Mouse (Mus musculus) megakaryocyte progenitor cell, adult 5-6 weeks (primary cell): ENCODE data around the gene Gm49661. TPM values are rescaled to one million over a fixed set of nuclear protein-coding genes. Genes with fewer than 3 reads are reported as not detected.

Experiments used
- ATAC-seq: replicated peaks from 2 replicates; pipeline ENCODE4 v1.8.0; 2016; ENCODE audit warnings: mild to moderate bottlenecking, moderate TSS enrichment, inconsistent platforms; ENCODE audit not compliant: poor library complexity
- total RNA-seq, 2 experiments: library from RNA; stranded (forward) in 1 of 2; stranded (reverse) in 1 of 2; fragments of 157-497, 149-512 nt in 1 of 2; fragments of 200-1000 nt in 1 of 2; gene quantifications; 2 replicates each; pipeline versions ENCODE4 v1.2.3 to v1.2.4; 2015 to 2017

Gm49661 gene
- total RNA-seq, 2 experiments from 2014 or later: not detected

GRCm38 (mm10) chr8:84984294-84985048, 15.2 kb upstream of the Gm49661 start:
- ATAC-seq: no peak

- ATAC-seq: no peak
These were observed 13.3 kb upstream of the Gm49661 start for GRCm38 (mm10) chr8:84982499-84983011.

DNA sequence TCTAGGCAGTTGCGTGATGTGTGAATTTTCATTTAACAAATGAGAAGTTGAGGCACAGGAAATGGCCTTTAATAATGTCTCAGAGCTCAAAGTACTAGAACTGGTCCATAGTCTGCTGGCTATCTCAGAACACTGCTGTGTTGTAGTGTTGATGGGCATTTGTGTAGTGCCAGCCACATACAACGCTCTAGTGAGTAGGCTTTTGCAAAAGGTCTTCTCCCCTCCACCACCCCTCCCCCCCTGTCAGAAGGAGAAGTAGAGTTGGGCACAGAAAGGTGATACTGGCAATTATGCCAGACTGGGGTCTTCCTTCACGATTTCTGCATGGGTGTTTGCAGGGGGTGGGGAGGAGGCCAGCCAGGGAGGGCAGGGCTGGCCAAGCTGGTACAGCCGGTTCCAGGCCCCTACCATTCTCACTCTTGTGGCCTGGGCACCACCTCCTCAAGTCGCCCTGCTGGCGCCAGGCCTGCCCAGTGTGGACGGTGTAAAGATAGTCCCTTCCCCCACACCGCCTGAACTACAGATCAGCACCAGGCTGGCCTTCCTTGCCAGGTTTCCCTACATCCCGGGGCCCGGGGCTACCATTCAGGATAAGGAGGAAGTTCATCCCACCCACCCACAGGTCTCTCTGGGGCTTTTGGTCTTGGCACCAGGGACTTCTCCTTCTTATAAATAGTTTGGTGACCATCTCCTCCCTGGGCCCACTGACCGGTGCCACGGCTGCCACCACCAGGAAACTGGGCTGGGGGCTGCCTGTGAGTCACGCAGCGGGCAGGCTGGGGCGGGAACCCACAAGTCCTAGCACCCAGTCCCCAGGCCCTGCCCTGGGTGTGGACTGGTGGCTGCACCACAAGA, 12.6 kb upstream of the Gm49661 start:
- no peak for ATAC-seq

DNA sequence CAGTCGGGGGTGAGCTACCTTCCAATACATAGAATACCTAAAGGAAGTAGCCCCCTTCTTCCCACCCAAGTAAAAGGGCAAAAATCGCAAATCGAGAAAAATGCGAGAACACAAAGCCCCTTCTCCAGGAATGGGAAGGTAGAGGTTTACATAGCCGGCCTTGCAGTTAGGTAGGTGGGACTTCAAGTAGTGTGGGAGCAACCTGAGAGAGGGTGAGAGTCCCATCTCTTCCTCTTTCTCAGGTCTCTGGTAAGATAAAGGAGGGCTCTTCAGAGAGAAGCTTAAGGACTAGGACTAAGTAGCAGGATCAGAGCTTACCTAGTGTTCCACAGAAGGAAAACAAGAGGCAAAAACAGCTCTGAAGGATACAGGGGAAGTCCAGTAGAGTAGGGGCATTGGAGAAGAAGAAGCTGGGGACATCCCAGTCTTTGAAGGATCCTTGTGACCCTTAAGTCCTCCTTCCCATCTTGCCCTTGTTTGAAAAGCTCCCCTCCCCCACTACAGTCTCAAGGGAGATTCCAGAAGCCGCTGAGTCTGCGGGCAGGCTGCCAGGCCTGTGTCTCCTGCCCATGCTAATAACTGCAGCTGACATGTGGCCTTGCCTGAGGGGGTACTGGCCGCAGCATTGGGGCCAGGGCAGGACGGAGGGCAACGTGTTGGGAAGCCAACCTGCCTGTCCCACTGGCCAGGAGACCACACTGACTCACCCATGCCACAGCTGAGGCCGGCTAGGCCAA, 11.6 kb upstream of the Gm49661 start:
- no peak for ATAC-seq

DNA sequence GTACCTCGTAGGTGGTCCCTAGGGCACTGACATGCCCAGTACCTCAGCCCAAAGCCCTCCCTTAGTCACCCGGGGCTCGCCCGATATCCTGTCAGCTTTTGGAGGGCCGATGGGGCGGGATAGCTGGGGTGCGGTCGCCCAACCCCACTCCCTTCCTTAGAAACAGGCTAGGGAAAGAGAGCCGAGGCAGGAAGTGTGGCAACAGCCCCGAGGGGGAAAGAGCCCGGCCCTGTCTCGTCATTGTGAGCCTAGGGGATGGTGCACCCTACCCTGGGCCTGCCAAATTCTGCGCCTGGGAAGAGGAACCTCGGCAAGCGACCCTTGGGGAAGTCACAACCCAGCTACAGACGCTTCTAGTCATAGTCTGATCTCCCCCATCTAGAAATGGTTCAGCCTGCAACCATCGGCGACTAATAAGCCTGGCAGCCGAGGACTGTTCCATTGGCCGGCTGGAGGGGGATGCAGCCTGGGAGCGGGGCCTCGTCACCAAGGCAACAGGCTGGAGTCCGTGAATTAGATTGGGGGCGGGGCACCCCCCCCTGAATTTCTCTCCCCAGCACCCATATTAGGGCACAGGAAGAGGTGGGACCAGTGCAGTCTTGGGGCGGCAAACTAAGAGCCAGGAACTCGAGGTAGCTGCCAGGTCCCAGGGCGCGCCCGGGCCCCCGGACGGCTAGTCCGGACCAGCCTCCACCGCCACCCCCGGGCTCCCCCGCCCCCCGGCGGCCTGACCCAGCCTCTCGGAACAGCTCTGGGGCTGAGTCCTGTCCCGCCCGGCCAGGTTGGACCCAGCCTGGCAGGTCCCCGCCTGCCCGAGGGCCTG, 10.6 kb upstream of the Gm49661 start:
- ATAC-seq: peak; percentile 42

- peak; percentile 35 for ATAC-seq
These were observed 9.2 kb upstream of the Gm49661 start, which contains the start of gene Junb for GRCm38 (mm10) chr8:84978248-84978940. Gene Junb, minus strand, starts transcription at chr8:84978718.

DNA sequence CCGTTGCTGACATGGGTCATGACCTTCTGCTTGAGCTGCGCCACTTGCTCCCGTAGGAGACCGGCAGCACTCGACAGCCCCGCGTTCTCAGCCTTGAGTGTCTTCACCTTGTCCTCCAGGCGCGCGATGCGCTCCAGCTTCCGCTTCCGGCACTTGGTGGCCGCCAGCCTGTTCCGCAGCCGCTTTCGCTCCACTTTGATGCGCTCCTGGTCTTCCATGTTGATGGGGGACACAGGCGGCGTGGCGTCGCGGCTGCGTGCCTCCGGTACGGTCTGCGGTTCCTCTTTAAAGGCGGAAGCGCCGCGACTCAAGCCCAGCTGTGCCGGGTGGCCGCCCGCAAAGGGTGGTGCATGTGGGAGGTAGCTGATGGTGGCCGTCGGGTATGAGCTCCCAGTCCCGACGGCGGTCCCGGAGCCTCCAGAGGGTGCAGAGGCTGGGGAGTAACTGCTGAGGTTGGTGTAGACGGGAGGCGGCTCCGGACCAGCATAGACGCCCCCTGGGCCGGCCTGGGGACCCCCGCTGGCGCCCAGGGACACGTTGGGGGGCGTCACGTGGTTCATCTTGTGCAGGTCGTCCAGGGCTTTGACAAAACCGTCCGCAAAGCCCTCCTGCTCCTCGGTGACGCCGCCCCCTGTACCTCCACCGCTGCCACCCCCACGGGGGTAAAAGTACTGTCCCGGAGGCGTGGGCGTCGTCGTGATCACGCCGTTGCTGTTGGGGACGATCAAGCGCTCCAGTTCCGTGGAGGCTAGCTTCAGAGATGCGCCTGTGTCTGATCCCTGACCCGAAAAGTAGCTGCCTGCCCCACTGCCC, 8.4 kb upstream of the Gm49661 start:
- ATAC-seq: peak; percentile 4

- ATAC-seq: no peak
These were observed 7.7 kb upstream of the Gm49661 start for GRCm38 (mm10) chr8:84976763-84977434.

DNA sequence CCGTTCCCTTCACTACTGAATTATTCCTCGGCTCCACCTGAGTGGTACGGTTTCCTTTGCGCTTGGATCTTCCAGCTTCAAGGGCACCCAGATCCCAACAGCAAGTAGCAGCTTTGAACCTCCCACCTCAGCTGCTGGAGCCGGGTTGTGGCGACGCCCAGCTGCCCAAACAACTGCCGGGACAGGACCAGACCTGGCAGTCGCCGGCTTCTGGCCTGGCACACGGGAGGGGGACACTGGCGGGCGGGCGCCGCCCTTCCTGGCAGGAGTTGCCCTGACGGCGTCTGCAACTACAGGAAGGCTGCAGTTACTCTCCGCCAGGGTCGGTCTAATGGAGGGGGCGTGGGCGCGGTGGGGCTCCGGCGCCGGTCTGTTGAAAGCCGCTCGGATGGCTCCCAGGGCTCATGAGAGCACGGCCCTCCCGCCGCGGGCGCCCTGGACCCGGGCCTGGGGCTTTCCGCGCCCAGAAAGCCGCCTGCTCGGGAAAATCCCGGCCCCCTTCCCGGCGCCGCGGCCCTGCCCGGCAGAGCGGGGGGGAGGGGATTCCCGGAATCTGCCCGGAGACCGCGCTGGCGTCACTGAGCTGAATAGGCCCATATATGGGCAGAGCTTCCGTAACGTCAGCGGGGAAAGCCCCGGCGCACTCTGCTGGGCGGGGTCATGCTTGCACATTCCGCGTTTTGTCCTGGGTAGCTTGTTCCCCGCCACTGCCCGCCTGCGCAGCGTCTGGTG, 7.0 kb upstream of the Gm49661 start:
- ATAC-seq: peak; percentile 30

- ATAC-seq: 0 out of 2 replicates have a peak, but pooled peaks have one; percentile 4
These were observed 6.2 kb upstream of the Gm49661 start for GRCm38 (mm10) chr8:84975434-84975833.

GRCm38 (mm10) chr8:84974543-84975142, 5.4 kb upstream of the Gm49661 start:
- no peak for ATAC-seq

- peak; percentile 18 for ATAC-seq
These were observed 4.7 kb upstream of the Gm49661 start for GRCm38 (mm10) chr8:84973803-84974542.

DNA sequence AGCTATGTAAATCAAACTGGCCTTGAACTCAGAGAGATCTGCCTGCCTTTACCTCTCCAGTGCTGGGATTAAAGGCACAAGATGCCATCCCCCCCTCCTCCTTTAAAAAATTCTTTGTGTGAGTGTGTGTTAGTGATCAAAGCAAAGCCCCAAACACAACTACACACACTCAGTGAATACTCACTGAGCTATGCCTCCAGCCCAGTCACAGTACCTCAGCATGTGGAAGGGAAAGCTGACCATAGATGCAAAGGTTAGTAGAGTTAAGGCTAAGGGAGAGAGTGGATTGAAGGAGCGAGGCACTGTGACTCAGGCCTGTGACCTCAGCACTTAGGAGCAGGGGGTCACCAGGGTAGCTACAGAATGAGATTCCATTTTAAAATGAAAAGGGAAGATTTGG, 3.8 kb upstream of the Gm49661 start:
- ATAC-seq: no peak

- ATAC-seq: peak; percentile 55
These were observed 1.7 kb upstream of the Gm49661 start for GRCm38 (mm10) chr8:84970913-84971312.

GRCm38 (mm10) chr8:84970135-84970790, 1.0 kb upstream of the Gm49661 start:
- ATAC-seq: no peak

GRCm38 (mm10) chr8:84968650-84969049, 583 bp downstream of the Gm49661 start:
- ATAC-seq: no peak
